Mouse (Mus musculus) forebrain, embryonic 11.5 days (tissue): Measurements from ENCODE around the gene Hist1h1b. TPM values are rescaled to one million over a fixed set of nuclear protein-coding genes. Genes with fewer than 3 reads are reported as not detected.
"Not testable (repeated sequence)": the region's sequence is repeated elsewhere in the genome, so short reads cannot be mapped to it uniquely, and the experiment has no call there.

Experiments
- ATAC-seq: fragments of 200-750 bp; cut with Nextera tagmentation; replicated peaks from 2 replicates; pipeline ENCODE4 v1.8.0; 2017; ENCODE audit warnings: moderate TSS enrichment; ENCODE audit not compliant: low FRiP score
- DNase-seq: peaks from one replicate; pipeline ENCODE4 v3.0.0-alpha.2; 2017; ENCODE audit warnings: low spot score
- H3K27ac ChIP-seq: fragments of 300-500 bp; sonication (generic); 2 replicates; pipeline ENCODE4 v1.5.1; 2014; ENCODE audit warnings: low read depth, low read length
- H3K27me3 ChIP-seq: fragments of 300-500 bp; sonication (generic); 2 replicates; pipeline ENCODE4 v1.6.1; 2014; ENCODE audit warnings: mild to moderate bottlenecking, low read length, mixed read lengths; ENCODE audit not compliant: control insufficient read depth, insufficient read depth
- H3K36me3 ChIP-seq: fragments of 300-500 bp; sonication (generic); 2 replicates; pipeline ENCODE4 v1.6.1; 2014; ENCODE audit warnings: mild to moderate bottlenecking, low read length, moderate library complexity, mixed read lengths; ENCODE audit not compliant: control insufficient read depth, insufficient read depth
- H3K4me1 ChIP-seq: fragments of 300-500 bp; sonication (generic); replicated peaks from 2 replicates; pipeline ENCODE4 v1.6.1; 2014; ENCODE audit warnings: low read length, mixed read lengths; ENCODE audit not compliant: control insufficient read depth, insufficient read depth
- H3K4me2 ChIP-seq: fragments of 300-500 bp; sonication (generic); 2 replicates; pipeline ENCODE4 v1.6.1; 2014; ENCODE audit warnings: low read depth, mild to moderate bottlenecking, low read length, moderate library complexity, mixed read lengths; ENCODE audit not compliant: severe bottlenecking
- H3K4me3 ChIP-seq: fragments of 300-500 bp; sonication (generic); 2 replicates; pipeline ENCODE4 v1.5.1; 2014; ENCODE audit warnings: low read depth, low read length
- H3K9ac ChIP-seq: fragments of 300-500 bp; sonication (generic); 2 replicates; pipeline ENCODE4 v1.6.1; 2014; ENCODE audit warnings: low read length
- H3K9me3 ChIP-seq: fragments of 300-500 bp; sonication (generic); 2 replicates; pipeline ENCODE4 v1.6.1; 2016; ENCODE audit warnings: low read length, mixed read lengths; ENCODE audit not compliant: control insufficient read depth
- WGBS: fragments of 180-500 bp; shearing (Covaris S2); extraction: QIAGEN DNeasy Blood & Tissue Kit; methylation state at CpG from one replicate; pipeline ENCODE4 v1.1.7; 2014; 5-methylcytosine and 5-hydroxymethylcytosine counted together
- polyA plus RNA-seq: library from polyadenylated mRNA; unstranded; fragments of >200 nt; fragmentation: Nextera tagmentation; extraction: Ambion mirVana; gene quantifications from 2 replicates; pipeline ENCODE4 v1.2.1, GENCODE M21; 2014

Gene Hist1h1b
- polyA plus RNA-seq, 1 experiment from 2014 or later = 20.4 TPM

DNA sequence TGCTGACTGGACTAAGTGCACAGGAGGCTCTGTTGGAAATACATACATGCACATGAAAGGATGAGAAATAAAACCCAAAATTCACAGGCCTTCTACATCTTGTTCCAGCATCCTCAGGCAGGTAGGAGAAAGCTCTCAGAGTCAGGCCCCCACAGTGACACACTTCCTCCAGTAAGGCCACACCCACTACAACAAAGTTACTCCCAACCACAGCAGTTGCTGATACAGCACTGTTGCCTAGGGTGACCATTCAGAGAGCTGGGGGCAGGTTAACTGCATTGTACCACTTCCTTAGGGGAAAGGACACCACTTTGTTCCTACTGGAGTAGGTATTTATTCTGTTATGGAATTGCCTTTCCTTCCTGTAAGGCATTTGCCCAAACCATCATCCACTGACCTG lies 16.7 kb upstream of the Hist1h1b start:
- H3K9me3 ChIP-seq, H3K4me1 ChIP-seq, H3K9ac ChIP-seq, H3K27me3 ChIP-seq, H3K36me3 ChIP-seq, ATAC-seq, H3K4me2 ChIP-seq, H3K4me3 ChIP-seq, DNase-seq, H3K27ac ChIP-seq: not testable (repeated sequence)

- H3K9ac ChIP-seq = no peak overlapping the region
- no peak overlapping the region for H3K4me3 ChIP-seq
- H3K27ac ChIP-seq = no peak overlapping the region
- H3K9me3 ChIP-seq = no peaks in the 10 kb centered on the region
- ATAC-seq (no peak), DNase-seq (peak; percentile 30)
- no peaks in the 10 kb centered on the region for H3K36me3 ChIP-seq
- WGBS = 91% methylated on average over 7 of the region's 7 CpGs
- H3K27me3 ChIP-seq = no peaks in the 10 kb centered on the region
- 0 out of 2 replicates have a peak, but pooled peaks cover 2% of the 10 kb centered on the region for H3K4me1 ChIP-seq
- no peak overlapping the region for H3K4me2 ChIP-seq
Observed at GRCm38 (mm10) chr13:21795584-21795983, 15.2 kb upstream of the Hist1h1b start.

DNA sequence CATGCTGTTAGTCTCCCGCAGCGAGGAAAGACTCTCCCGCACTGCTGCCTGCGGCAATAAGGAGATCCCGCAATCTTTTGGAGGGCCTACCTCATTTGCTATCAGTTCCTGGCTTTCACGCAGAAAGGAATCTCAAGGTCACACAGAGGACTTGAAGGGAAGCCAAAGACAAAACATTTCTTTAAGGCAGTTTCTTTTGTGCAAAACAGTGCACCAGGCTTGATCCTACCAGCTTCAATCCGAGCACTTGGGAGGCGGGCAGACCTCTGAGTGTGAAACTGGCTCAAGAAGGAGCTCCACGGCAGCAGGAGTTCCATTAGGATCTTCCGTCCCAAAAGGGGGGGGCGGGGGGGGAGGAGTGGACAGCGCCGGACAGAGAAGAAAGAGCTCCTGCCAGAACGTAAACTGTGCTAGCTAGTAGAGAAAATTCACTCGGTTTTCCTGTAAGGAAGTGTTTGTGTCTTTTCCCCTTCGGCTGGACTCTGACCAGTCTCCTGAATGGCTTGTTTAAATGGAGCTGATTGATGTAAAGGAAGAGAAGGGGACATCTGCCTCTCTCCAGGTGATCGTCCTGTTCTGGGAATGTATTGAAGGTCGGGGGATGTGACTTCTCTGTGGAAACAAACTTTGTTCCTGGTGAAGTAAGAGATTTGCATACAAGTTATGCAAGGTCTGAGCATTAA lies 10.3 kb upstream of the Hist1h1b start:
- no peaks in the 10 kb centered on the region for H3K9me3 ChIP-seq
- H3K27me3 ChIP-seq = no peaks in the 10 kb centered on the region
- H3K4me3 ChIP-seq = no peak overlapping the region; the same call in 1 of the 2 replicates
- no peaks in the 10 kb centered on the region for H3K36me3 ChIP-seq
- ATAC-seq (no peak), DNase-seq (peak; percentile 61)
- peak overlapping the region; percentile 47 for H3K9ac ChIP-seq
- H3K4me1 ChIP-seq = peaks cover 10% of the 10 kb centered on the region; the same call in 1 of the 2 replicates
- peak overlapping the region; percentile 38; the same call in 1 of the 2 replicates for H3K4me2 ChIP-seq
- 6% methylated on average over 17 of the region's 18 CpGs for WGBS
- no peak overlapping the region for H3K27ac ChIP-seq

- Histone ChIP-seq H3K36me3 (no peaks in the 10 kb centered on the region), H3K27me3 (no peaks in the 10 kb centered on the region), H3K4me3 (no peak overlapping the region), H3K27ac (peak overlapping the region; percentile 2; the same call in 1 of the 2 replicates), H3K9ac (no peak overlapping the region), H3K9me3 (no peaks in the 10 kb centered on the region), H3K4me2 (no peak overlapping the region), H3K4me1 (peaks cover 10% of the 10 kb centered on the region; the same call in 1 of the 2 replicates)
- no peak for ATAC-seq
- DNase-seq = peak; percentile 30
- 70% methylated on average over 6 of the region's 6 CpGs for WGBS
Observed at GRCm38 (mm10) chr13:21789925-21790324, 9.5 kb upstream of the Hist1h1b start.

- ATAC-seq (peak; percentile 21), DNase-seq (peak; percentile 52)
- Histone ChIP-seq H3K36me3 (no peaks in the 10 kb centered on the region), H3K27ac (peak overlapping the region; percentile 95), H3K9ac (peak overlapping the region; percentile 65), H3K4me1 (peaks cover 13% of the 10 kb centered on the region; the same call in 1 of the 2 replicates), H3K4me3 (peak overlapping the region; percentile 18; the same call in 1 of the 2 replicates), H3K4me2 (peak overlapping the region; percentile 49), H3K9me3 (no peaks in the 10 kb centered on the region), H3K27me3 (no peaks in the 10 kb centered on the region)
- 10% methylated on average over 13 of the region's 21 CpGs for WGBS
Observed at GRCm38 (mm10) chr13:21787760-21788593, 7.6 kb upstream of the Hist1h1b start.

DNA sequence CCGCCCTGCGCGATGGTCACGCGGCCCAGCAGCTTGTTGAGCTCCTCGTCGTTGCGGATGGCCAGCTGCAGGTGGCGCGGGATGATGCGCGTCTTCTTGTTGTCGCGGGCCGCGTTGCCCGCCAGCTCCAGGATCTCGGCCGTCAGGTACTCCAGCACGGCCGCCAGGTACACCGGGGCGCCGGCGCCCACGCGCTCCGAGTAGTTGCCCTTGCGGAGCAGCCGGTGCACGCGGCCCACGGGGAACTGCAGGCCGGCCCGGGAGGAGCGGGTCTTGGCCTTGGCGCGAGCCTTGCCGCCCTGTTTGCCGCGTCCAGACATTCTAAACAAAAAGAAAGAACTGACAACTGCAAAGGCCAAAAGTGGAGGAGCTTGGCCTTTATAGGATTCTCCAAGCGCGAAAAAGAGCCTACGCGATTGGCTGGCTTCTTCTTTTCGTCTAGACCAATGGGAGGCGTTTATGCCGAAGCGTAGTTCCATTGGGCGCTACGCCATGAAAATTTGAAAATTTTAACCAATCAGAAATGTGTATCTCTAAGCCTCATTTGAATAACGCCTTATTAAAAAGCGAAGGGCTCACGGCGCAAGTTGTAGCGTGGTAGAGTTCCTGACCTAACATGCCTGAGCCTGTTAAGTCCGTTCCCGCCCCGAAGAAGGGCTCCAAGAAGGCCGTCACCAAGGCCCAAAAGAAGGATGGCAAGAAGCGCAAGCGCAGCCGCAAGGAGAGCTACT lies 6.6 kb upstream of the Hist1h1b start, which contains the start of the genes Hist1h2an and Hist1h2bp:
Gene Hist1h2an, minus strand, starts transcription at position 320 of the 731 bp plus-strand sequence.
Gene Hist1h2bp, plus strand, starts transcription at position 563 of the 731 bp plus-strand sequence.
- Histone ChIP-seq H3K4me1 (peaks cover 13% of the 10 kb centered on the region; the same call in 1 of the 2 replicates), H3K4me3 (peak within 1 kb of the TSS; percentile 31), H3K9ac (peak within 1 kb of the TSS; percentile 65), H3K27ac (peak within 1 kb of the TSS; percentile 95), H3K4me2 (peak within 1 kb of the TSS; percentile 49)
- H3K27me3 ChIP-seq, H3K9me3 ChIP-seq, H3K36me3 ChIP-seq: not testable (repeated sequence)
- peak; percentile 90 for DNase-seq
- WGBS = under 1% methylated on average over 33 of the region's 63 CpGs
- peak; percentile 93 for ATAC-seq

DNA sequence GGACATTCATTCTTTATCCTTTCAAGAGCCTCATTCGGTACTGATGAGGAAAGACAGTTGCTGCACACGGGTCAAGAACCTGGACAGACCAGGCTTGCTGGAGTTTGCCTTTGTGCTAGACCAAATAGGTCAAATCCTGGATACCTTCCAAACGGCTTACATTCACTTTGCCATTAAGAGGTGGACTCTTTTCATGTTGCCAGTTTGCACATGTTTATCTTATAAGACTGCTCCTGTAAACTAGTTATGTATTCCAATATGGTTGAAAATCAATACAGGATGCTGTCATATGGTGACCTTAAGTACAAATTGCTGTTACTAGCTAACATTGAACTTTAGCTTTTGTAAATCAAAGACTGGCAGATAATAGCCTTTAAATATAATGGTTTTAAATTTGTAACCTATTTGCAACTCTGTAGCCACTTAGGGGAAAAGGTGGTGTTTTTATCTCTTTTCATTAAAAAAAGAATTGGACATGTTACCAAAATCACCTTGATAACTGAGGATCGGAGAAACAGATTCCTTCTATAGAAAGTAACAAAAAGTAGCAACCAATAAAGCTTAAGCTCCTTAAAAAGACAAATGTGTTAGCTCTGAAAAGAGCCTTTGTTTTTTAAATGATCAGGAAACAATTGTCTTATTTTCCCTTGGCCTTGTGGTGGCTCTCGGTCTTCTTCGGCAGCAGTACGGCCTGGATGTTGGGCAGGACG lies 5.9 kb upstream of the Hist1h1b start:
- Histone ChIP-seq H3K27me3 (no peaks in the 10 kb centered on the region), H3K36me3 (no peaks in the 10 kb centered on the region), H3K4me2 (peak overlapping the region; percentile 46), H3K4me3 (peak overlapping the region; percentile 31), H3K9me3 (no peaks in the 10 kb centered on the region), H3K4me1 (peaks cover 13% of the 10 kb centered on the region; the same call in 1 of the 2 replicates), H3K9ac (peak overlapping the region; percentile 56), H3K27ac (peak overlapping the region; percentile 90)
- ATAC-seq (no peak), DNase-seq (peak; percentile 59)
- WGBS = 3% methylated on average over 8 of the region's 8 CpGs
